Mouse (Mus musculus) MEL (cell line): ENCODE results near the gene Coch. TPM values are rescaled to one million over a fixed set of nuclear protein-coding genes. Genes with fewer than 3 reads are reported as not detected.

Source experiments
- DNase-seq: peaks from one replicate; pipeline ENCODE4 v3.0.0; 2011; ENCODE audit warnings: low read depth, low spot score
- H3K27ac ChIP-seq: 2 replicates; pipeline ENCODE4 v1.5.1; 2012; ENCODE audit warnings: low read depth, mild to moderate bottlenecking, control low read depth, low read length, moderate library complexity; ENCODE audit not compliant: control insufficient read depth
- H3K27me3 ChIP-seq, 2 experiments: fragments of 150-350 bp in 1 of 2; sonication (generic) in 1 of 2; 2 replicates each; pipeline ENCODE4 v1.6.1; 2012; ENCODE audit warnings: low read length in 2 of 2, mild to moderate bottlenecking in 2 of 2, improper control_type of control experiment in 1 of 2, moderate library complexity in 1 of 2; ENCODE audit not compliant: insufficient read depth in 2 of 2, control insufficient read depth in 1 of 2
- H3K36me3 ChIP-seq, 2 experiments: 2 replicates each; pipeline ENCODE4 v1.6.1; 2012 to 2014; ENCODE audit warnings: low read length in 2 of 2, improper control_type of control experiment in 1 of 2, inconsistent platforms in 1 of 2, mild to moderate bottlenecking in 1 of 2; ENCODE audit not compliant: insufficient read depth in 2 of 2, control insufficient read depth in 1 of 2
- H3K4me1 ChIP-seq, 2 experiments: fragments of 150-350 bp in 1 of 2; sonication (generic) in 1 of 2; 2 replicates each; pipeline ENCODE4 v1.6.1; 2012; ENCODE audit warnings: low read length in 2 of 2, improper control_type of control experiment in 1 of 2, mild to moderate bottlenecking in 1 of 2; ENCODE audit not compliant: insufficient read depth in 2 of 2, control insufficient read depth in 1 of 2
- H3K4me3 ChIP-seq, 2 experiments: fragments of 150-350 bp in 1 of 2; sonication (generic) in 1 of 2; 2 replicates each; pipeline ENCODE4 v1.5.1; 2012; ENCODE audit warnings: low read depth in 2 of 2, low read length in 2 of 2, mild to moderate bottlenecking in 2 of 2, moderate library complexity in 2 of 2, control low read depth in 1 of 2, improper control_type of control experiment in 1 of 2; ENCODE audit not compliant: control insufficient read depth in 1 of 2, insufficient read depth in 1 of 2
- H3K79me2 ChIP-seq: 2 replicates; pipeline ENCODE4 v1.6.1; 2012; ENCODE audit warnings: mild to moderate bottlenecking, low read length, moderate library complexity; ENCODE audit not compliant: control insufficient read depth, poor library complexity, insufficient read depth
- H3K9ac ChIP-seq: 2 replicates; pipeline ENCODE4 v1.6.1; 2012; ENCODE audit warnings: low read depth, mild to moderate bottlenecking, control low read depth, low read length, moderate library complexity; ENCODE audit not compliant: control insufficient read depth, poor library complexity, severe bottlenecking
- H3K9me3 ChIP-seq: fragments of 150-350 bp; sonication (generic); replicated peaks from 2 replicates; pipeline ENCODE4 v1.6.1; 2012; ENCODE audit warnings: mild to moderate bottlenecking, low read length, improper control_type of control experiment, moderate library complexity; ENCODE audit not compliant: insufficient read depth
- BHLHE40 ChIP-seq: IDR thresholded peaks from 2 replicates; pipeline ENCODE4 v1.6.1; 2012; ENCODE audit warnings: low read depth, mild to moderate bottlenecking, inconsistent platforms, low read length, improper control_type of control experiment, borderline replicate concordance
- CHD1 ChIP-seq: IDR thresholded peaks from 2 replicates; pipeline ENCODE4 v1.6.1; 2012; ENCODE audit warnings: low read depth, mild to moderate bottlenecking, inconsistent platforms, low read length, improper control_type of control experiment
- ELF1 ChIP-seq: IDR thresholded peaks from 2 replicates; pipeline ENCODE4 v1.6.1; 2014; ENCODE audit warnings: low read depth, mild to moderate bottlenecking, inconsistent platforms, low read length, improper control_type of control experiment, moderate library complexity
- EP300 ChIP-seq, 2 experiments: IDR thresholded peaks; 2 replicates each; pipeline ENCODE4 v1.6.1; 2011; ENCODE audit warnings: improper control_type of control experiment in 2 of 2, low read length in 2 of 2, low read depth in 1 of 2, mild to moderate bottlenecking in 1 of 2
- ETS1 ChIP-seq: IDR thresholded peaks from 2 replicates; pipeline ENCODE4 v1.6.1; 2012; ENCODE audit warnings: low read depth, mild to moderate bottlenecking, inconsistent platforms, low read length, improper control_type of control experiment, moderate library complexity
- GABPA ChIP-seq: IDR thresholded peaks from 2 replicates; pipeline ENCODE4 v1.6.1; 2012; ENCODE audit warnings: low read depth, mild to moderate bottlenecking, inconsistent platforms, low read length, improper control_type of control experiment, moderate library complexity
- GATA1 ChIP-seq: IDR thresholded peaks from 2 replicates; pipeline ENCODE4 v1.6.1; 2011; ENCODE audit warnings: low read depth, low read length, improper control_type of control experiment
- MAFK ChIP-seq: IDR thresholded peaks from 2 replicates; pipeline ENCODE4 v1.6.1; 2011; ENCODE audit warnings: low read depth, mild to moderate bottlenecking, low read length, improper control_type of control experiment, borderline replicate concordance
- MAZ ChIP-seq: IDR thresholded peaks from 2 replicates; pipeline ENCODE4 v1.6.1; 2012; ENCODE audit warnings: low read depth, mild to moderate bottlenecking, inconsistent platforms, low read length, improper control_type of control experiment
- MYB ChIP-seq: IDR thresholded peaks from 2 replicates; pipeline ENCODE4 v1.6.1; 2011; ENCODE audit warnings: mild to moderate bottlenecking, low read depth, low read length, improper control_type of control experiment
- MYC ChIP-seq: IDR thresholded peaks from 2 replicates; pipeline ENCODE4 v1.6.1; 2011; ENCODE audit warnings: low read depth, mild to moderate bottlenecking, low read length, improper control_type of control experiment, moderate library complexity
- POLR2A ChIP-seq, 2 experiments: IDR thresholded peaks; 2 replicates each; pipeline ENCODE4 v1.6.1; 2011 to 2012; ENCODE audit warnings: low read length in 2 of 2, mild to moderate bottlenecking in 2 of 2, control low read depth in 1 of 2, improper control_type of control experiment in 1 of 2, low read depth in 1 of 2, moderate library complexity in 1 of 2; ENCODE audit not compliant: control insufficient read depth in 1 of 2, insufficient read depth in 1 of 2, poor library complexity in 1 of 2
- POLR2AphosphoS5 ChIP-seq: IDR thresholded peaks from 2 replicates; pipeline ENCODE4 v1.6.1; 2012; ENCODE audit warnings: low read depth, borderline replicate concordance, mild to moderate bottlenecking, inconsistent platforms, low read length, moderate library complexity, mixed read lengths
- RAD21 ChIP-seq: IDR thresholded peaks from 2 replicates; pipeline ENCODE4 v1.6.1; 2011; ENCODE audit warnings: mild to moderate bottlenecking, low read depth, low read length, improper control_type of control experiment
- RCOR1 ChIP-seq: IDR thresholded peaks from 2 replicates; pipeline ENCODE4 v1.6.1; 2012; ENCODE audit warnings: low read depth, mild to moderate bottlenecking, inconsistent platforms, low read length, improper control_type of control experiment
- SIN3A ChIP-seq: IDR thresholded peaks from 2 replicates; pipeline ENCODE4 v1.6.1; 2012; ENCODE audit warnings: low read length, improper control_type of control experiment, inconsistent platforms
- SMC3 ChIP-seq: IDR thresholded peaks from 2 replicates; pipeline ENCODE4 v1.6.1; 2011; ENCODE audit warnings: low read depth, low read length, improper control_type of control experiment
- TAL1 ChIP-seq: IDR thresholded peaks from 2 replicates; pipeline ENCODE4 v1.6.1; 2012; ENCODE audit warnings: mild to moderate bottlenecking, inconsistent platforms, low read length, moderate library complexity, mixed read lengths
- TCF12 ChIP-seq: IDR thresholded peaks from 2 replicates; pipeline ENCODE4 v1.6.1; 2014; ENCODE audit warnings: low read depth, mild to moderate bottlenecking, inconsistent platforms, low read length, improper control_type of control experiment, moderate library complexity
- USF2 ChIP-seq, 2 experiments: IDR thresholded peaks; 2 replicates each; pipeline ENCODE4 v1.6.1; 2011 to 2012; ENCODE audit warnings: improper control_type of control experiment in 2 of 2, low read length in 2 of 2, borderline replicate concordance in 1 of 2, inconsistent platforms in 1 of 2, low read depth in 1 of 2, mild to moderate bottlenecking in 1 of 2; ENCODE audit not compliant: insufficient read depth in 1 of 2
- ZKSCAN1 ChIP-seq: IDR thresholded peaks from 2 replicates; pipeline ENCODE4 v1.6.1; 2012; ENCODE audit warnings: low read depth, mild to moderate bottlenecking, inconsistent platforms, low read length, improper control_type of control experiment, moderate library complexity
- ZNF384 ChIP-seq: IDR thresholded peaks from 2 replicates; pipeline ENCODE4 v1.6.1; 2012; ENCODE audit warnings: low read depth, mild to moderate bottlenecking, inconsistent platforms, low read length, improper control_type of control experiment
- polyA plus RNA-seq, 2 experiments: library from polyadenylated mRNA; stranded (reverse) in 1 of 2; unstranded in 1 of 2; fragments of >175 nt in 1 of 2; fragments of >200 nt in 1 of 2; gene quantifications; 2 replicates each; pipeline versions ENCODE4 v1.2.1 to v1.2.4; 2012; ENCODE audit warnings: low replicate concordance in 2 of 2, low read depth in 1 of 2; ENCODE audit not compliant: insufficient read length in 2 of 2, insufficient read depth in 1 of 2, missing spikeins in 1 of 2
- total RNA-seq: library from RNA; depleted of rRNA; stranded (reverse); fragments of 300-350 nt; gene quantifications from 2 replicates; pipeline ENCODE4 v1.2.3, GENCODE M21; 2012

Coch gene
- total and polyA plus RNA-seq, 3 experiments = not detected

DNA sequence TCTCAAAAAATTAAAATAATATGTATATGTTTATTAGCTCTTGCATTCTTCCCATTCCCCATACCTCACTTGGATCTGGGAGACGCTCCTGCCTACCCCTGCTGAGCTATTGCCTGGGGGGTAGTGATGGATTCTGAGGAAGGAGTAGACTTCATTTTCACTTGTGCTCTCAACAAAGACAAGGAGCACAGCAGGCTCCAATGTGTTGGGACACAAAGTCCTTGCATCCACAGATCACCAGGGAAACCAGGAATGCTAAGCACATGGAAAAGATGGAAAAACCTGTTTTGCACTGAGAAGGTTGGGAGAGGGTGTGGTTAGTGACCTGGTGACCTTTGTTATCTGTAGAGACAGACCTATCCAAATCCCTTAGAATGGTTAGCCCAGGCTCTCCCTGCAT is 38.1 kb upstream of the Coch start:
- H3K4me3 ChIP-seq = no peak overlapping the region
- no peaks in the 10 kb centered on the region for H3K79me2 ChIP-seq
- no peaks in the 10 kb centered on the region for H3K27me3 ChIP-seq
- no peak overlapping the region for H3K9ac ChIP-seq
- no peak for DNase-seq
- no peak for TF ChIP-seq ZNF384
- no peak for TF ChIP-seq EP300 (IDR thresholded peaks at IDR 0.05; ENCODE audit: low read depth in 1 of 2, low read length in 2 of 2)
- TF ChIP-seq BHLHE40 = no peak
- TF ChIP-seq RCOR1 = no peak
- no peak for TF ChIP-seq MAZ
- TF ChIP-seq TCF12 = no peak
- TF ChIP-seq POLR2A (IDR thresholded peaks at IDR 0.05; ENCODE audit: control insufficient read depth in 1 of 2, insufficient read depth in 1 of 2, low read depth in 1 of 2, low read length in 2 of 2, poor library complexity in 1 of 2) = no peak
- TF ChIP-seq MYC = no peak
- TF ChIP-seq POLR2AphosphoS5 = no peak
- no peak for TF ChIP-seq USF2 (IDR thresholded peaks at IDR 0.05; ENCODE audit: borderline replicate concordance in 1 of 2, insufficient read depth in 1 of 2, low read depth in 1 of 2, low read length in 2 of 2)
- no peak for TF ChIP-seq ZKSCAN1
- no peak for TF ChIP-seq ETS1
- no peak for TF ChIP-seq SMC3
- no peak for TF ChIP-seq ELF1
- TF ChIP-seq SIN3A = no peak
- H3K4me1 ChIP-seq = no peaks in the 10 kb centered on the region
- no peaks in the 10 kb centered on the region for H3K9me3 ChIP-seq
- no peak overlapping the region for H3K27ac ChIP-seq
- H3K36me3 ChIP-seq = no peaks in the 10 kb centered on the region

DNA sequence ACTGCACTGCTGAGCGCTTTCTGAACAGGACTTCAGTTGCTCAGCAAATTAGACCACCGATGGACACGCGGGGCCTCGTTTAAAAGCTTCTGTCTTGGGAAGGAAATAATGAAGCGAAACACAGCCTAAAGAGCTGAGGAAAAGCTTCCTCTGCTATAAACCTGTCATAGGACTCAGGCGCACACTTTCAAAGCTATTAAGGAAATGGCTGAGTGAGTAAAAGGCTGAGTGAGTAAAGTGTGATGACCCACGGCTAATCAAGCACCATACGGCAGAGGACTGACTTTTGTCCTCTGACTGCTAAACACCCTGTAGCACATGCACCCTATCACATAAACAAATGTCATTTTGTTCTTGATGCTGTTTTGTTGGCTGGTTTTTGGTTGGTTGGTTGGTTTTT is 31.7 kb upstream of the Coch start:
- no peak for DNase-seq
- H3K9ac ChIP-seq = no peak overlapping the region
- TF ChIP-seq TAL1 (no peak), MAZ (no peak), MYB (no peak), GATA1 (no peak), GABPA (no peak), ETS1 (no peak), MAFK (no peak), RAD21 (no peak), CHD1 (no peak)
- no peaks in the 10 kb centered on the region for H3K36me3 ChIP-seq
- H3K27me3 ChIP-seq = no peaks in the 10 kb centered on the region
- H3K4me3 ChIP-seq = no peak overlapping the region
- H3K79me2 ChIP-seq = no peaks in the 10 kb centered on the region
- H3K4me1 ChIP-seq = no peaks in the 10 kb centered on the region
- no peaks in the 10 kb centered on the region for H3K9me3 ChIP-seq
- H3K27ac ChIP-seq = no peak overlapping the region
